Mouse (Mus musculus): ENCODE results near the gene Mief2.

Gene Mief2

DNA sequence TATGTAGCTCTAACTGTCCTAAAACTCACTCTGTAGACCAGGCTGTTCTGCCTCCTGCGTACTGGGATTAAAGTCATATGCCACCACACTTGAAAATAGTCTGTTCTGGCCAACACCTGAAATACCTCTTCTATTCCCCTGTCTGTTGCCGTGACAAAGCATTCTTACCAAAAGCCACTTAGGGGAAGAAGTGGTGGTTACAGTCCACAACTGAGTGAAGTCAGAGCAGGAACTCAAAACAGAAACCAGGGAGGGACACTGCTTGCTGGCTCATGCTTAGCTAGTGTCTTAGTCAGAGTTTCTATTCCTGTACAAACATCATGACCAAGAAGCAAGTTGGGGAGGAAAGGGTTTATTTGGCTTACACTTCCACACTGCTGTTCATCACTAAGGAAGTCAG is 41.1 kb downstream of the Mief2 start:
- Histone ChIP-seq H3K4me3 (replicated peaks; ENCODE audit: low read length) (no peak overlapping the region), H3K27me3 (ENCODE audit: insufficient read depth, low read length) (no peaks in the 10 kb centered on the region), H3K9me3 (ENCODE audit: low read length) (no peaks in the 10 kb centered on the region), H3K4me1 (replicated peaks; ENCODE audit: low read depth, low read length) (0 out of 2 replicates have a peak, but pooled peaks cover 7% of the 10 kb centered on the region), H3K36me3 (ENCODE audit: insufficient read depth, low read length) (0 out of 2 replicates have a peak, but pooled peaks cover 5% of the 10 kb centered on the region)
- TF ChIP-seq POU5F1 (IDR thresholded peaks at IDR 0.05; ENCODE audit: borderline replicate concordance, low read length) (no peak), NANOG (IDR thresholded peaks at IDR 0.05; ENCODE audit: borderline replicate concordance, low read length) (no peak), CTCF (conservative IDR thresholded peaks at IDR 0.05; ENCODE audit: low read length) (no peak)

DNA sequence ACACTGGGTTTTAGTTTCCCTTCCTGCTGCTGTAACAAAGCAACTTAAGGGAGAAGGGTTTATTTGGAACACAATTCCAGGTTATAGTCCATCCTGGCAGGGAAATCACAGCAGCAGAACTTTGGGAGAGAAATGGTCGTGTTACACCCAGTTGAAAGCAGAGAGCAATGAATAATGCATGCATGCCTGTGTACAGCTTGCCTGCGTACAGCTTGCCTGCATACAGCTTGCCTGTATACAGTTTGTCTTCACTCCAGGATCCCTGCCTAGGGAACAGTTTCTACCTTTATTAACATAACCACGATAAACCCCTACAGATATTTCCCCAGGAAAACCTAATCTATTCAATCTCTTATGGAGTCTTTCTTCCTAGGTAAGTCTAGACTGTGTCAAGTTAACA is 42.6 kb downstream of the Mief2 start:
- H3K4me3 ChIP-seq (replicated peaks; ENCODE audit: low read length) = no peak overlapping the region
- TF ChIP-seq CTCF (conservative IDR thresholded peaks at IDR 0.05; ENCODE audit: low read length) (no peak), POU5F1 (IDR thresholded peaks at IDR 0.05; ENCODE audit: borderline replicate concordance, low read length) (no peak), NANOG (IDR thresholded peaks at IDR 0.05; ENCODE audit: borderline replicate concordance, low read length) (no peak)
- peaks cover 17% of the 10 kb centered on the region for H3K4me1 ChIP-seq (replicated peaks; ENCODE audit: low read depth, low read length)
- H3K36me3 ChIP-seq (ENCODE audit: insufficient read depth, low read length) = peaks cover 7% of the 10 kb centered on the region; the same call in 1 of the 2 replicates
- H3K9me3 ChIP-seq (ENCODE audit: low read length) = no peaks in the 10 kb centered on the region
- H3K27me3 ChIP-seq (ENCODE audit: insufficient read depth, low read length) = no peaks in the 10 kb centered on the region

DNA sequence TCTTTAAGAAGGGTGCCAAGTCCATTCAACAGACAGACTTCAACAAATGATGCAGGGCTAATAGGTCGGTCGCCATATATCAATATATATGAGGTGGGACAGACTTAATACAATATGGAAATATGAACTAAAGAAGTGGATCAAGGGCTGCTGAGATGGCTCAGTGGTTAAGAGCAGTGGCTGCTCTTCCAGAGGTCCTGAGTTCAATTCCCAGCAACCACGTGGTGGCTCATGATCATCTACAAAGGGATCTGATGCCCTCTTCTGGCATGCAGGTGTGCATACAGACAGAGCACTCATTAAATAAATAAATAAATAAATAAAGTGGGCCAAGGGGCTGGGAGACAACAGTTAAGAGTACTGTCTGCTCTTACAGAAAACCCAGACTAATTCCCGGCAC is 44.0 kb downstream of the Mief2 start:
- Histone ChIP-seq H3K4me1 (replicated peaks; ENCODE audit: low read depth, low read length) (peaks cover 21% of the 10 kb centered on the region), H3K9me3 (ENCODE audit: low read length) (no peaks in the 10 kb centered on the region), H3K4me3 (replicated peaks; ENCODE audit: low read length) (no peak overlapping the region), H3K27me3 (ENCODE audit: insufficient read depth, low read length) (no peaks in the 10 kb centered on the region), H3K36me3 (ENCODE audit: insufficient read depth, low read length) (peaks cover 7% of the 10 kb centered on the region; the same call in 1 of the 2 replicates)
- TF ChIP-seq CTCF (conservative IDR thresholded peaks at IDR 0.05; ENCODE audit: low read length) (no peak), POU5F1 (IDR thresholded peaks at IDR 0.05; ENCODE audit: borderline replicate concordance, low read length) (no peak), NANOG (IDR thresholded peaks at IDR 0.05; ENCODE audit: borderline replicate concordance, low read length) (no peak)

DNA sequence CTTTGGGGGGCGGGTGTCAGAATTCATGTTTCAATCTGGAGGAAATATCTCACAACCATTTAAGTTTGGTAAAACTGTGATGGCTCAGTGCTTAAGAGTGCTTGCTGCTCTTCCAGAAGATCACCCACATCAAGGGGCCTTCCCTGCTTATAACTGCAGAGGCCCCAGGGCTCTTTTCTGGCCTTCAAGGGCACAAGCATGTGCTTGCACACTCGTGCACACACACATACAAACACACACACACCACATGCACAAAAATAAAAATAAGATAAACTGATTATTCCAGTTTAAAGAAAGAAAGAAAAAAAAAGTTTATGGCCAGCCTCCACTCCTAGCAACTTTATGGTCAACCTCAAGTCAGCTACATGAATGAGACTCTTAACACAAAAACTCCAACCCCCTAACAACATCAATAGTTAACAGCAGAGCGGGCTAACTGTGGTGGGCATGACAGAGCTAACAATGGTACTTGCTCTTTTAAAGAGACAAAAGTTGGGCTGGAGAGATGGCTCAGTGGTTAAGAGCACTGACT is 46.0 kb downstream of the Mief2 start:
- Histone ChIP-seq H3K36me3 (ENCODE audit: insufficient read depth, low read length) (peaks cover 21% of the 10 kb centered on the region), H3K4me3 (replicated peaks; ENCODE audit: low read length) (no peak overlapping the region), H3K4me1 (replicated peaks; ENCODE audit: low read depth, low read length) (peaks cover 35% of the 10 kb centered on the region), H3K9me3 (ENCODE audit: low read length) (no peaks in the 10 kb centered on the region), H3K27me3 (ENCODE audit: insufficient read depth, low read length) (no peaks in the 10 kb centered on the region)
- TF ChIP-seq NANOG (IDR thresholded peaks at IDR 0.05; ENCODE audit: borderline replicate concordance, low read length) (no peak), CTCF (conservative IDR thresholded peaks at IDR 0.05; ENCODE audit: low read length) (no peak), POU5F1 (IDR thresholded peaks at IDR 0.05; ENCODE audit: borderline replicate concordance, low read length) (no peak)

DNA sequence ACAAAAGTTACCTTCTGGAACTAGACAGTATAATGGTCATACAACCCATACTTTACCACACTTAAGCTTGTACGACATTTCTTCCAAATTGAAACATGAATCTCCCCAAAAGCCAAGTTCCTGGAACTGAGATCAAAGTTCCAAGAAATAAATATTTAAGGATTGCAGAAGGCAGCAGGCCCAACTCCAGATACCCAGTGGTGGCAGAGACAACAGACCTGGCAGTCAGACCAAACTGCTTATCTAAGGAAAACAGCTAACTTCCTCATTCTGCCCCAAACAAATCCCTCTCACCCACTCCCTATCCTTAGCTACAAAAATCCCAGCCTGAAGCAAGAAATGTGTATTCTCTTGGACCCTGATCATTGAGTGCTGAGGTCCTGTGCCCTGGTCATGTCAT is 46.6 kb downstream of the Mief2 start:
- TF ChIP-seq NANOG (IDR thresholded peaks at IDR 0.05; ENCODE audit: borderline replicate concordance, low read length) = no peak
- no peak for TF ChIP-seq POU5F1 (IDR thresholded peaks at IDR 0.05; ENCODE audit: borderline replicate concordance, low read length)
- TF ChIP-seq CTCF (conservative IDR thresholded peaks at IDR 0.05; ENCODE audit: low read length) = no peak
- Histone ChIP-seq H3K4me1 (replicated peaks; ENCODE audit: low read depth, low read length) (peaks cover 41% of the 10 kb centered on the region), H3K4me3 (replicated peaks; ENCODE audit: low read length) (0 out of 2 replicates have a peak overlapping the region, but pooled peaks have one; percentile 98), H3K9me3 (ENCODE audit: low read length) (no peaks in the 10 kb centered on the region), H3K36me3 (ENCODE audit: insufficient read depth, low read length) (peaks cover 28% of the 10 kb centered on the region), H3K27me3 (ENCODE audit: insufficient read depth, low read length) (no peaks in the 10 kb centered on the region)

DNA sequence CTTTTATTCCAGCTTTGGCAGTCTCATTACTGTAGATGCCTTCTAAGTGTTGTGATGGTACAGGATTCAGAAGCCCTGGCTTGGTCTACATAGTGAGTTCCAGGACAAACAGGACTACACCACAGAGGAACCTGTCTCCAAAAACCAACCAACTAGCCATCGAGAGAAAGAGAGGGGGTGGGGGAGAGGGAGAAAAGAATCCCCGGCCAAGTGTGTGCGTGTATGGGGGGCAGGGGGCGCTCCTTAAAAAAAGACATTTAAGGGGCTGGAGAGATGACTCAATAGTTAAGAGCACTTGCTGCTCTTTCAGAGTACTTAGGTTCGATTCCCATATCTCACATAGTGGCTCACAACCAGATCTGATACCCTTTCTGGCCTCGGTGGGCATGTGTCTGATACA is 47.4 kb downstream of the Mief2 start:
- peaks cover 35% of the 10 kb centered on the region for H3K36me3 ChIP-seq (ENCODE audit: insufficient read depth, low read length)
- peaks cover 48% of the 10 kb centered on the region for H3K4me1 ChIP-seq (replicated peaks; ENCODE audit: low read depth, low read length)
- no peak for TF ChIP-seq POU5F1 (IDR thresholded peaks at IDR 0.05; ENCODE audit: borderline replicate concordance, low read length)
- no peak for TF ChIP-seq NANOG (IDR thresholded peaks at IDR 0.05; ENCODE audit: borderline replicate concordance, low read length)
- H3K4me3 ChIP-seq (replicated peaks; ENCODE audit: low read length) = peak overlapping the region; percentile 98
- no peaks in the 10 kb centered on the region for H3K9me3 ChIP-seq (ENCODE audit: low read length)
- H3K27me3 ChIP-seq (ENCODE audit: insufficient read depth, low read length) = no peaks in the 10 kb centered on the region

DNA sequence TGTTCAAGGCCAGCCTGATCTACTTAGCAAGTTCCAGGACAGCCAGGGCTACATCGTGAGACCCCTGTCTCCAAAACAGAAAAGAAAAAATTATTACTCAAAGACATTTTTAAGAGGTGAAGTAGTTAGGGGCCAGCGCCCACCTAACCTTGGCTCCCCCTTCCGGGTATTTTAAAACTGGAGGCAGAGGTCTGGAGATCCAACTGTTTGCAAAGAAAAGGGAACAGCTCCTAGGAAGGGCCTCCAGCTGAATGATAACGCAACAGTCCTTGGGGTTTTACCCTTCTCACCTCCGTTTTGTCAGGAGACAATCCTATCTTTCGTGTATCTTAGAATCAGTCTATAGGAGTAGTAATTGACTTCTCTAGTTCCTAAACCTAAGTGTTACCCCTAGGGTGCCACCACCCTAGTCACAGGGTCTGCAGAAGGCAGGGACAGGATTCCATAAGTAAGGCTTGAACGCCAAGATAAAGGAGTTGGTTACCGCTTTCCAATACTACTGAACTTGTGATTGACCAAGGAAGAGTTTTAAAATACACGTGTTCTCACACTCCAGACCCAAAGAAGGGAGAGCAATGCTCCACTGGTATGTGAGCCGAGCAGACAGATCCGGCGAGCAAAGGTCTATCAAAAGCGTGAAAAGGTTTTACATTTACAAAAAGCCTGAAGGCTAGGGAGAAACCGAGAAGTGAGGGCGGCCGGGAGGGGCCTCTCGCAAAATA is 48.1 kb downstream of the Mief2 start:
- Histone ChIP-seq H3K36me3 (ENCODE audit: insufficient read depth, low read length) (peaks cover 42% of the 10 kb centered on the region), H3K4me3 (replicated peaks; ENCODE audit: low read length) (peak overlapping the region; percentile 98), H3K27me3 (ENCODE audit: insufficient read depth, low read length) (no peaks in the 10 kb centered on the region), H3K4me1 (replicated peaks; ENCODE audit: low read depth, low read length) (peaks cover 55% of the 10 kb centered on the region), H3K9me3 (ENCODE audit: low read length) (no peaks in the 10 kb centered on the region)
- TF ChIP-seq CTCF (conservative IDR thresholded peaks at IDR 0.05; ENCODE audit: low read length) (no peak), POU5F1 (IDR thresholded peaks at IDR 0.05; ENCODE audit: borderline replicate concordance, low read length) (no peak), NANOG (IDR thresholded peaks at IDR 0.05; ENCODE audit: borderline replicate concordance, low read length) (no peak)

DNA sequence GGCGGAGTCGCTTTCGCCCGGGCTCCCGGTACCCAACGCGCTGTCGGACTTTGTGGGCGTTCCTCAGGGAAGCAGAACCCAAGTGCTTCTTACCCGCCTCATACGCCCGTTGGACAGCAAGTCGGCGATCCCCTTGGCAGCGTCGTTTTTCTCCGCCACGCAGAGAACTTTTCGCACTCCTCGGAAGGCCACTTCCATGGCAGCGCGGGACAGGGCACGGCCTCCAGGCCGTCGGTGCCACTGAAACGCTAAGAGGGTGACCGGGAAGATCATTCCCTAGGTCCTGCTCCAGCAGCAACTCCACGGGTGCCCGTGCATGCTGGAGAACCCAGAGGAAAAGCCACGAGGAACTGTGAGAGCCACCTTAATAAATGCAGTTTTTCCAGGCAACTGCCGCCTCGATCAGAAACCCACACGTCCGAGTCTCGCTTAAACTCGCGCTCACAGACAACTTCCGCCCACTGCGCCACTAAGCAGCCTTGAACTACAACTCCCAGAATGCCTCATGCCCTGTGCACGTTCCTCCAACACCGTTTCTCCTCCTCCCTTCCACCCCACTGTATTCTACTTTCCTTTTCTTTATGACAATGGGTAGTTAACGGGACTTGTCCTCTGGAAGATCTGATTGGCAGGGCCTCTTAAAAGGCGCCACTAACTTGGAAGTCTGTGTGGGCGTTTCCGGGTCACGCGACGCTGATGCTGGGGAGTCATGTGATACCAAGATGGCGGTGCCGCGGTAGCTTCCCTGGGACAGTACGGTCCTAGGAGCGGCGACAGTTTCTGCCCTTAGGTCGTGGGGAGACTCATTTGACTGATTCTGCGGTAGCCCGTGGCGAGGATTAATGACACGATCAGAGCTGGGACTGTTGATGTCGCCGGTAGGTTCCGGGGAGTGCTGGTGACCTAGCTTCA is 48.9 kb downstream of the Mief2 start, which contains the start of the genes Top3a and Smcr8:
Top3a (minus strand) TSS at position 537 of the 912 bp plus-strand sequence.
Smcr8 (plus strand) TSS at position 696 of the 912 bp plus-strand sequence.
- Histone ChIP-seq H3K9me3 (ENCODE audit: low read length) (no peaks in the 10 kb centered on the region), H3K27me3 (ENCODE audit: insufficient read depth, low read length) (no peaks in the 10 kb centered on the region), H3K4me3 (replicated peaks; ENCODE audit: low read length) (peak within 1 kb of the TSS; percentile 98), H3K4me1 (replicated peaks; ENCODE audit: low read depth, low read length) (peaks cover 63% of the 10 kb centered on the region), H3K36me3 (ENCODE audit: insufficient read depth, low read length) (peaks cover 50% of the 10 kb centered on the region)
- TF ChIP-seq NANOG (IDR thresholded peaks at IDR 0.05; ENCODE audit: borderline replicate concordance, low read length) (peak; percentile 51; the same call in 1 of the 2 replicates), CTCF (conservative IDR thresholded peaks at IDR 0.05; ENCODE audit: low read length) (no peak)
